Mouse (Mus musculus) hindbrain, embryonic 16.5 days (tissue): ENCODE results near the gene Tmub2. TPM values are rescaled to one million over a fixed set of nuclear protein-coding genes. Genes with fewer than 3 reads are reported as not detected.
"Not testable (repeated sequence)": the region's sequence is repeated elsewhere in the genome, so short reads cannot be mapped to it uniquely, and the experiment has no call there.

Experiments used
- ATAC-seq: fragments of 200-750 bp; cut with Nextera tagmentation; 2 replicates; pipeline ENCODE4 v1.8.0; 2017; ENCODE audit warnings: moderate TSS enrichment, moderate library complexity
- H3K27ac ChIP-seq: fragments of 300-500 bp; sonication (generic); 2 replicates; pipeline ENCODE4 v1.5.1; 2014; ENCODE audit warnings: low read depth, mild to moderate bottlenecking, control low read depth, low read length, moderate library complexity
- H3K27me3 ChIP-seq: fragments of 300-500 bp; sonication (generic); replicated peaks from 2 replicates; pipeline ENCODE4 v1.6.1; 2014; ENCODE audit warnings: low read length; ENCODE audit not compliant: control insufficient read depth, insufficient read depth
- H3K36me3 ChIP-seq: fragments of 300-500 bp; sonication (generic); 2 replicates; pipeline ENCODE4 v1.6.1; 2014; ENCODE audit warnings: mild to moderate bottlenecking, low read length, moderate library complexity, mixed read lengths; ENCODE audit not compliant: control insufficient read depth, insufficient read depth
- H3K4me1 ChIP-seq: fragments of 300-500 bp; sonication (generic); 2 replicates; pipeline ENCODE4 v1.6.1; 2014; ENCODE audit warnings: low read depth, low read length; ENCODE audit not compliant: control insufficient read depth, insufficient read depth
- H3K4me2 ChIP-seq: fragments of 300-500 bp; sonication (generic); 2 replicates; pipeline ENCODE4 v1.6.1; 2014; ENCODE audit warnings: mild to moderate bottlenecking, low read length, control low read depth, moderate library complexity
- H3K4me3 ChIP-seq: fragments of 300-500 bp; sonication (generic); 2 replicates; pipeline ENCODE4 v1.5.1; 2014; ENCODE audit warnings: mild to moderate bottlenecking, low read length, control low read depth, moderate library complexity
- H3K9ac ChIP-seq: fragments of 300-500 bp; sonication (generic); 2 replicates; pipeline ENCODE4 v1.6.1; 2014; ENCODE audit warnings: low read depth, mild to moderate bottlenecking, control low read depth, low read length, moderate library complexity
- H3K9me3 ChIP-seq: fragments of 300-500 bp; sonication (generic); 2 replicates; pipeline ENCODE4 v1.6.1; 2014; ENCODE audit warnings: mild to moderate bottlenecking, low read length, moderate library complexity; ENCODE audit not compliant: control insufficient read depth
- WGBS: fragments of 180-500 bp; shearing (Covaris S2); extraction: QIAGEN DNeasy Blood & Tissue Kit; methylation state at CpG from one replicate; pipeline ENCODE4 v1.1.7; 2014; 5-methylcytosine and 5-hydroxymethylcytosine counted together
- polyA plus RNA-seq: library from polyadenylated mRNA; unstranded; fragments of >200 nt; fragmentation: Nextera tagmentation; extraction: Ambion mirVana; gene quantifications from 2 replicates; pipeline ENCODE4 v1.2.1, GENCODE M21; 2015

Tmub2 gene
- polyA plus RNA-seq, 1 experiment from 2014 or later = 81.6 TPM

- Histone ChIP-seq H3K36me3 (no peaks in the 10 kb centered on the region), H3K27ac (no peak within 1 kb of the TSS), H3K4me2 (no peak within 1 kb of the TSS), H3K4me1 (peaks cover 3% of the 10 kb centered on the region; the same call in 1 of the 2 replicates), H3K9ac (no peak within 1 kb of the TSS), H3K4me3 (no peak within 1 kb of the TSS), H3K27me3 (no peaks in the 10 kb centered on the region), H3K9me3 (no peaks in the 10 kb centered on the region)
- no peak for ATAC-seq
- WGBS = 86% methylated on average over 12 of the region's 12 CpGs
These were observed 16.0 kb upstream of the Tmub2 start, which contains the start of gene Asb16 for GRCm38 (mm10) chr11:102268520-102269244. TSS of gene Asb16 (plus strand) at chr11:102268743.

GRCm38 (mm10) chr11:102276411-102276915, 8.3 kb upstream of the Tmub2 start:
- H3K4me3 ChIP-seq = peak overlapping the region; percentile 42
- H3K9me3 ChIP-seq = no peaks in the 10 kb centered on the region
- peak overlapping the region; percentile 79 for H3K4me2 ChIP-seq
- H3K36me3 ChIP-seq = no peaks in the 10 kb centered on the region
- H3K27me3 ChIP-seq = no peaks in the 10 kb centered on the region
- H3K9ac ChIP-seq = peak overlapping the region; percentile 65
- 2% methylated on average over 32 of the region's 33 CpGs for WGBS
- H3K27ac ChIP-seq = no peak overlapping the region
- peaks cover 10% of the 10 kb centered on the region for H3K4me1 ChIP-seq
- peak; percentile 76 for ATAC-seq

GRCm38 (mm10) chr11:102277754-102278153, 7.0 kb upstream of the Tmub2 start:
- Histone ChIP-seq H3K9me3 (no peaks in the 10 kb centered on the region), H3K4me3 (no peak overlapping the region), H3K36me3 (no peaks in the 10 kb centered on the region), H3K4me1 (peaks cover 10% of the 10 kb centered on the region), H3K27me3 (no peaks in the 10 kb centered on the region), H3K4me2 (no peak overlapping the region), H3K9ac (no peak overlapping the region), H3K27ac (no peak overlapping the region)
- WGBS = 49% methylated on average over 8 of the region's 12 CpGs
- ATAC-seq = no peak

GRCm38 (mm10) chr11:102279595-102279994, 5.1 kb upstream of the Tmub2 start:
- Histone ChIP-seq H3K4me1 (peaks cover 10% of the 10 kb centered on the region), H3K4me3 (no peak overlapping the region), H3K27me3 (no peaks in the 10 kb centered on the region), H3K9me3 (no peaks in the 10 kb centered on the region), H3K36me3 (no peaks in the 10 kb centered on the region), H3K27ac (no peak overlapping the region), H3K9ac (no peak overlapping the region), H3K4me2 (no peak overlapping the region)
- WGBS = 93% methylated on average over 3 of the region's 3 CpGs
- no peak for ATAC-seq

- not testable (repeated sequence) for H3K27ac ChIP-seq, H3K9ac ChIP-seq, H3K36me3 ChIP-seq, ATAC-seq, H3K4me2 ChIP-seq, H3K9me3 ChIP-seq, H3K4me3 ChIP-seq, H3K27me3 ChIP-seq
- WGBS = 67% methylated on average over 6 of the region's 6 CpGs
- H3K4me1 ChIP-seq = peaks cover 10% of the 10 kb centered on the region
These were observed 4.5 kb upstream of the Tmub2 start for GRCm38 (mm10) chr11:102280267-102280666.

- WGBS = 91% methylated on average over 6 of the region's 6 CpGs
- Histone ChIP-seq H3K27ac (no peak overlapping the region), H3K4me1 (peaks cover 14% of the 10 kb centered on the region), H3K4me2 (peak overlapping the region; percentile 58), H3K4me3 (peak overlapping the region; percentile 75), H3K9me3 (no peaks in the 10 kb centered on the region), H3K36me3 (peaks cover 11% of the 10 kb centered on the region; the same call in 1 of the 2 replicates), H3K9ac (no peak overlapping the region), H3K27me3 (no peaks in the 10 kb centered on the region)
- no peak for ATAC-seq
These were observed 809 bp upstream of the Tmub2 start for GRCm38 (mm10) chr11:102283922-102284321.

GRCm38 (mm10) chr11:102285095-102285834, 534 bp downstream of the Tmub2 start:
- ATAC-seq = peak; percentile 67
- Histone ChIP-seq H3K9me3 (no peaks in the 10 kb centered on the region), H3K4me1 (peaks cover 14% of the 10 kb centered on the region), H3K4me3 (peak overlapping the region; percentile 75), H3K4me2 (peak overlapping the region; percentile 82), H3K27me3 (no peaks in the 10 kb centered on the region), H3K27ac (peak overlapping the region; percentile 86), H3K9ac (peak overlapping the region; percentile 75), H3K36me3 (peaks cover 11% of the 10 kb centered on the region; the same call in 1 of the 2 replicates)
- 5% methylated on average over 31 of the region's 31 CpGs for WGBS

- H3K4me2 ChIP-seq = no peak overlapping the region
- no peaks in the 10 kb centered on the region for H3K9me3 ChIP-seq
- peaks cover 14% of the 10 kb centered on the region for H3K4me1 ChIP-seq
- no peak for ATAC-seq
- WGBS = 86% methylated on average over 8 of the region's 8 CpGs
- H3K4me3 ChIP-seq = no peak overlapping the region
- peaks cover 27% of the 10 kb centered on the region for H3K36me3 ChIP-seq
- H3K27ac ChIP-seq = no peak overlapping the region
- H3K27me3 ChIP-seq = no peaks in the 10 kb centered on the region
- H3K9ac ChIP-seq = no peak overlapping the region
These were observed 2.8 kb downstream of the Tmub2 start for GRCm38 (mm10) chr11:102287485-102287884.
